Mouse (Mus musculus) urinary bladder, adult 18-20 months (tissue): Measurements from ENCODE around the gene Extl2.

ENCODE experiments used
- DNase-seq, 2 experiments: peaks; one replicate each; pipeline ENCODE4 v3.0.0; 2022; ENCODE audit warnings: low spot score in 2 of 2, mixed read lengths in 2 of 2

The Extl2 gene

GRCm38 (mm10) chr3:116007941-116008440 is 729 bp downstream of the Extl2 start:
- peak; percentile 58 to 60 for DNase-seq

GRCm38 (mm10) chr3:116009622-116010344 is 2.5 kb downstream of the Extl2 start:
- no peak for DNase-seq

- DNase-seq = no peak
Observed at GRCm38 (mm10) chr3:116014901-116015300, 7.6 kb downstream of the Extl2 start.

GRCm38 (mm10) chr3:116016116-116016515 is 8.9 kb downstream of the Extl2 start:
- no peak for DNase-seq

- DNase-seq = no peak
Observed at GRCm38 (mm10) chr3:116018606-116019005, 11.3 kb downstream of the Extl2 start.

- no peak for DNase-seq
Observed at GRCm38 (mm10) chr3:116019136-116019535, 11.9 kb downstream of the Extl2 start.

GRCm38 (mm10) chr3:116024236-116024635 is 17.0 kb downstream of the Extl2 start:
- DNase-seq = no peak

- no peak for DNase-seq
Observed at GRCm38 (mm10) chr3:116024669-116025068, 17.4 kb downstream of the Extl2 start.

- DNase-seq = no peak
Observed at GRCm38 (mm10) chr3:116025701-116026100, 18.4 kb downstream of the Extl2 start.

- no peak for DNase-seq
Observed at GRCm38 (mm10) chr3:116026996-116027395, 19.7 kb downstream of the Extl2 start.

- no peak for DNase-seq
Observed at GRCm38 (mm10) chr3:116030152-116030788, 23.0 kb downstream of the Extl2 start.

- no peak for DNase-seq
Observed at GRCm38 (mm10) chr3:116033218-116033870, 26.1 kb downstream of the Extl2 start.

GRCm38 (mm10) chr3:116033871-116034222 is 26.6 kb downstream of the Extl2 start:
- no peak for DNase-seq

GRCm38 (mm10) chr3:116040776-116041175 is 33.5 kb downstream of the Extl2 start:
- DNase-seq = no peak

GRCm38 (mm10) chr3:116046000-116046399 is 38.7 kb downstream of the Extl2 start:
- no peak for DNase-seq

GRCm38 (mm10) chr3:116047034-116047433 is 39.8 kb downstream of the Extl2 start:
- no peak for DNase-seq

- DNase-seq = no peak
Observed at GRCm38 (mm10) chr3:116057078-116057477, 49.8 kb downstream of the Extl2 start.

GRCm38 (mm10) chr3:116060320-116060719 is 53.1 kb downstream of the Extl2 start:
- no peak for DNase-seq

- no peak for DNase-seq
Observed at GRCm38 (mm10) chr3:116062141-116062540, 54.9 kb downstream of the Extl2 start.

GRCm38 (mm10) chr3:116072584-116072983 is 65.3 kb downstream of the Extl2 start:
- no peak for DNase-seq

- DNase-seq = no peak
Observed at GRCm38 (mm10) chr3:116076739-116077138, 69.5 kb downstream of the Extl2 start.

- no peak for DNase-seq
Observed at GRCm38 (mm10) chr3:116078490-116078889, 71.2 kb downstream of the Extl2 start.
